Mouse (Mus musculus): ENCODE data around the gene Cpd. TPM values are rescaled to one million over a fixed set of nuclear protein-coding genes. Genes with fewer than 3 reads are reported as not detected.
A peak's percentile ranks its signal among the peaks of the same experiment; 100 is the strongest.

Cpd gene
- total and polyA plus RNA-seq, 3 experiments = 11.2 to 28.5 (median 27.7) TPM

GRCm38 (mm10) chr11:76851512-76851911 lies 4.7 kb upstream of the Cpd start:
- Histone ChIP-seq H3K27ac (ENCODE audit: insufficient read depth, low read depth) (no peak overlapping the region), H3K9me3 (replicated peaks; ENCODE audit: low read length) (peaks cover 18% of the 10 kb centered on the region), H3K4me1 (ENCODE audit: control insufficient read depth in 1 of 2, insufficient read depth in 2 of 2) (peaks cover 0 to 12% of the 10 kb centered on the region in 2 experiments; a peak in 2 of 4 replicates), H3K4me3 (replicated peaks in 1 of 3; ENCODE audit: low read depth in 2 of 3, low read length in 2 of 3, poor library complexity in 1 of 3) (no peak overlapping the region), H3K79me2 (replicated peaks; ENCODE audit: control insufficient read depth, extremely low read depth, insufficient read depth, poor library complexity, severe bottlenecking) (no peaks in the 10 kb centered on the region), H3K27me3 (replicated peaks) (peaks cover 29% of the 10 kb centered on the region), H3K36me3 (replicated peaks in 1 of 2; ENCODE audit: control insufficient read depth in 1 of 2, insufficient read depth in 1 of 2, low read length in 1 of 2) (no peaks in the 10 kb centered on the region), H3K4me2 (ENCODE audit: insufficient read depth, low read depth, poor library complexity, severe bottlenecking) (no peak overlapping the region), H3K9ac (ENCODE audit: insufficient read depth, low read depth) (no peak overlapping the region)
- DNase-seq (ENCODE audit: extremely low read depth) = no peak
- dilution Hi-C loops (cut with MboI; ENCODE audit: extremely low pct_ligation_motif_present, extremely low pct_unique_long_range_greater_than_20kb, low sequenced_read_pairs) (no loop called here), in situ Hi-C loops (cut with MboI; ENCODE audit: low pct_ligation_motif_present, low pct_unique_long_range_greater_than_20kb, low sequenced_read_pairs) (no loop called here)
- TF ChIP-seq CHD2 (IDR thresholded peaks at IDR 0.05; ENCODE audit: low read length) (no peak), TBP (conservative IDR thresholded peaks at IDR 0.05; ENCODE audit: low read depth, low read length) (no peak), RAD21 (IDR thresholded peaks at IDR 0.05; ENCODE audit: low read depth, low read length) (peak; percentile 52), SMC3 (IDR thresholded peaks at IDR 0.05; ENCODE audit: low read depth, low read length) (peak; percentile 61), CTCF (conservative IDR thresholded peaks at IDR 0.05 in 1 of 2, IDR thresholded peaks at IDR 0.05 in 1 of 2; ENCODE audit: low read depth in 2 of 2, low read length in 2 of 2) (peak; percentile 7 to 64; a peak in 2 of 4 replicates)

- H3K9ac ChIP-seq (ENCODE audit: insufficient read depth, low read depth) = no peak overlapping the region
- H3K4me1 ChIP-seq (ENCODE audit: control insufficient read depth in 1 of 2, insufficient read depth in 2 of 2) = peaks cover 2 to 24% of the 10 kb centered on the region in 2 experiments
- no peaks in the 10 kb centered on the region; the same call in none of the 2 replicates for H3K79me2 ChIP-seq (replicated peaks; ENCODE audit: control insufficient read depth, extremely low read depth, insufficient read depth, poor library complexity, severe bottlenecking)
- TF ChIP-seq ZKSCAN1 (IDR thresholded peaks at IDR 0.05; ENCODE audit: borderline replicate concordance, low read depth, low read length) (no peak), NRF1 (IDR thresholded peaks at IDR 0.05; ENCODE audit: low read depth, low read length) (no peak), MAZ (IDR thresholded peaks at IDR 0.05; ENCODE audit: low read depth, low read length) (no peak), SIN3A (IDR thresholded peaks at IDR 0.05; ENCODE audit: low read length) (no peak), ETS1 (conservative IDR thresholded peaks at IDR 0.05; ENCODE audit: low read depth, low read length) (no peak), CHD2 (IDR thresholded peaks at IDR 0.05; ENCODE audit: low read length) (no peak), POLR2A (IDR thresholded peaks at IDR 0.05; ENCODE audit: low read depth, low read length) (no peak)
- dilution Hi-C loops (cut with MboI; ENCODE audit: extremely low pct_ligation_motif_present, extremely low pct_unique_long_range_greater_than_20kb, low sequenced_read_pairs) = no loop called here
- in situ Hi-C loops (cut with MboI; ENCODE audit: low pct_ligation_motif_present, low pct_unique_long_range_greater_than_20kb, low sequenced_read_pairs) = no loop called here
- DNase-seq (ENCODE audit: extremely low read depth) = no peak
- peaks cover 29% of the 10 kb centered on the region for H3K27me3 ChIP-seq (replicated peaks)
- H3K4me2 ChIP-seq (ENCODE audit: insufficient read depth, low read depth, poor library complexity, severe bottlenecking) = no peak overlapping the region
- no peak overlapping the region for H3K27ac ChIP-seq (ENCODE audit: insufficient read depth, low read depth)
- no peak overlapping the region for H3K4me3 ChIP-seq (replicated peaks in 1 of 3; ENCODE audit: low read depth in 2 of 3, low read length in 2 of 3, poor library complexity in 1 of 3)
- peaks cover 18% of the 10 kb centered on the region for H3K9me3 ChIP-seq (replicated peaks; ENCODE audit: low read length)
- no peaks in the 10 kb centered on the region for H3K36me3 ChIP-seq (replicated peaks in 1 of 2; ENCODE audit: control insufficient read depth in 1 of 2, insufficient read depth in 1 of 2, low read length in 1 of 2)
These were observed 2.8 kb upstream of the Cpd start for GRCm38 (mm10) chr11:76849596-76849995.

GRCm38 (mm10) chr11:76848081-76848480 lies 1.3 kb upstream of the Cpd start:
- Histone ChIP-seq H3K9ac (ENCODE audit: insufficient read depth, low read depth) (no peak overlapping the region), H3K4me2 (ENCODE audit: insufficient read depth, low read depth, poor library complexity, severe bottlenecking) (no peak overlapping the region), H3K36me3 (replicated peaks in 1 of 2; ENCODE audit: control insufficient read depth in 1 of 2, insufficient read depth in 1 of 2, low read length in 1 of 2) (no peaks in the 10 kb centered on the region), H3K79me2 (replicated peaks; ENCODE audit: control insufficient read depth, extremely low read depth, insufficient read depth, poor library complexity, severe bottlenecking) (no peaks in the 10 kb centered on the region; the same call in none of the 2 replicates), H3K4me3 (replicated peaks in 1 of 3; ENCODE audit: low read depth in 2 of 3, low read length in 2 of 3, poor library complexity in 1 of 3) (no peak overlapping the region), H3K9me3 (replicated peaks; ENCODE audit: low read length) (peaks cover 18% of the 10 kb centered on the region), H3K4me1 (ENCODE audit: control insufficient read depth in 1 of 2, insufficient read depth in 2 of 2) (peaks cover 3 to 36% of the 10 kb centered on the region in 2 experiments), H3K27ac (ENCODE audit: insufficient read depth, low read depth) (no peak overlapping the region), H3K27me3 (replicated peaks) (peaks cover 29% of the 10 kb centered on the region)
- DNase-seq (ENCODE audit: extremely low read depth) = no peak
- TF ChIP-seq CHD1 (IDR thresholded peaks at IDR 0.05; ENCODE audit: low read depth, low read length) (no peak), RAD21 (IDR thresholded peaks at IDR 0.05; ENCODE audit: low read depth, low read length) (no peak), HCFC1 (IDR thresholded peaks at IDR 0.05; ENCODE audit: low read depth, low read length) (no peak), TCF12 (IDR thresholded peaks at IDR 0.05; ENCODE audit: low read depth, low read length) (no peak), JUN (IDR thresholded peaks at IDR 0.05; ENCODE audit: insufficient read depth, low read depth, low read length) (no peak), ZC3H11A (IDR thresholded peaks at IDR 0.05; ENCODE audit: low read depth, low read length) (no peak), RCOR1 (conservative IDR thresholded peaks at IDR 0.05; ENCODE audit: low read depth, low read length) (no peak)
- dilution Hi-C loops (cut with MboI; ENCODE audit: extremely low pct_ligation_motif_present, extremely low pct_unique_long_range_greater_than_20kb, low sequenced_read_pairs) = no loop called here
- in situ Hi-C loops (cut with MboI; ENCODE audit: low pct_ligation_motif_present, low pct_unique_long_range_greater_than_20kb, low sequenced_read_pairs) = no loop called here

Data from CH12.LX (cell line).